Mouse (Mus musculus): ENCODE data around the gene Xrcc1. TPM values are rescaled to one million over a fixed set of nuclear protein-coding genes. Genes with fewer than 3 reads are reported as not detected.
"Not testable (repeated sequence)": the region's sequence is repeated elsewhere in the genome, so short reads cannot be mapped to it uniquely, and the experiment has no call there.

The Xrcc1 gene
- polyA plus RNA-seq, 1 experiment = 41.3 TPM

DNA sequence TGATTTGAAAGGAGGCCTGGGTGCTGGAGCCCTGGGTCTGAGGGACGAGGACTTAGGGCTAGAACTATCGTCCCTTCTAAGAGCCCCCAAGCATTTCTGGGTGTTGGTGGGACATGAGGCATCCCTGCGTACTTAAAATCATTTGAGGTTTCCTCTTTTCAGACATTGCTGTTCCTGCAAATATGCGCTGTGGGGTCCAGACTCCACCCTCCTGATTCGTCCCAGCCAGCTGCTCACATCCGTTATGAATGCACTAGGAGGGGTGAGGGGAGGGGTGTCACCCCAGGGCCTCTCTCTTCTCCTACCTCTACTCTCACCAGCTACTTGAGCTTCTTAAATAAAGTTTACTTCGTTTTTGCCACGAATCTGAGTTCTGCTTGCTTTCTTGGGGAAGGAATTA lies 62.5 kb downstream of the Xrcc1 start:
- no peak overlapping the region for H3K27ac ChIP-seq (ENCODE audit: insufficient read depth, low read length)
- TF ChIP-seq POLR2A (IDR thresholded peaks at IDR 0.05; ENCODE audit: low read depth, low read length) (no peak), CTCF (IDR thresholded peaks at IDR 0.05; ENCODE audit: borderline replicate concordance, insufficient read depth, low read length) (no peak)
- no peaks in the 10 kb centered on the region for H3K4me1 ChIP-seq (ENCODE audit: control insufficient read depth, insufficient read depth, low read length)
- no peak overlapping the region for H3K4me3 ChIP-seq (ENCODE audit: insufficient read depth, low read length)

DNA sequence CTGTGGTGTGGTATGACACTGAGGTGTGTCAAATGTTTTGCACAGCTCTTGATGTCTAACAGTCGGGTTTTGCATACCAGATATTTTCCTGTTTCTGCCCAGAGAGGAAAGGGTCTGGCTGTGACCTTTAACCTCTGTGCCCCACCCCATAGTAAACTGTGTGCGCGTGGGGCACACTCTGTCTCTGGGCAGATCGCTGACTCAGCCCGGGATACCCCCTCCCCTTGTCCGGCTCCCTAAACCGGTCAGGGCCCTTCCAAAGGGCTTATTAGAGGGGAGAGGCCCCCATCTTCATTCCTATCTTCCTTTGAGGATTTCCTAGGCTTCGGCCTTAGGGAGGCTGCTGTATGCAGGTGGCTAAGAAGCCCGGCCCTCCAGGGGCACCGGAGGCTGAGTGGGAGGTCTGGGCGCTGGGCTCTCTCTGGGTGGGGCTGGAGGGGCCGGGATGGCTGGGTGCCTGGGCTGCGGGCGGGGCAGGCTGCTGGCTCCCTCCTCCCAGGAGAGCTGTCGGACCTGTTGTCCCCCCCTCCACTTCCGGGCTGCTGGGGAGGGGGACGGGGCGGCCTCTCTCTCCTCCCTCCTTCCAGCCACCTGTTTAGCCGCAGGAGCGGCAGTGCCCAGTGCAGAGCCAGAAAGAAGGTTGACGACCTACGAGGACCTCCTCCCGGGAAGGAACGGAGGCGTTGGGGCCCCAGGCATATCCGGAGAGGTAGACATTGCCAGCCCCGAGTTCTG lies 64.2 kb downstream of the Xrcc1 start, which contains the start of gene Phldb3:
Phldb3 (plus strand) TSS at position 620 of the 735 bp plus-strand sequence.
- Histone ChIP-seq H3K4me1 (ENCODE audit: control insufficient read depth, insufficient read depth, low read length) (no peaks in the 10 kb centered on the region), H3K4me3 (ENCODE audit: insufficient read depth, low read length) (peak within 1 kb of the TSS; percentile 48), H3K27ac (ENCODE audit: insufficient read depth, low read length) (no peak within 1 kb of the TSS)
- no peak for TF ChIP-seq CTCF (IDR thresholded peaks at IDR 0.05; ENCODE audit: borderline replicate concordance, insufficient read depth, low read length)
- no peak for TF ChIP-seq POLR2A (IDR thresholded peaks at IDR 0.05; ENCODE audit: low read depth, low read length)

DNA sequence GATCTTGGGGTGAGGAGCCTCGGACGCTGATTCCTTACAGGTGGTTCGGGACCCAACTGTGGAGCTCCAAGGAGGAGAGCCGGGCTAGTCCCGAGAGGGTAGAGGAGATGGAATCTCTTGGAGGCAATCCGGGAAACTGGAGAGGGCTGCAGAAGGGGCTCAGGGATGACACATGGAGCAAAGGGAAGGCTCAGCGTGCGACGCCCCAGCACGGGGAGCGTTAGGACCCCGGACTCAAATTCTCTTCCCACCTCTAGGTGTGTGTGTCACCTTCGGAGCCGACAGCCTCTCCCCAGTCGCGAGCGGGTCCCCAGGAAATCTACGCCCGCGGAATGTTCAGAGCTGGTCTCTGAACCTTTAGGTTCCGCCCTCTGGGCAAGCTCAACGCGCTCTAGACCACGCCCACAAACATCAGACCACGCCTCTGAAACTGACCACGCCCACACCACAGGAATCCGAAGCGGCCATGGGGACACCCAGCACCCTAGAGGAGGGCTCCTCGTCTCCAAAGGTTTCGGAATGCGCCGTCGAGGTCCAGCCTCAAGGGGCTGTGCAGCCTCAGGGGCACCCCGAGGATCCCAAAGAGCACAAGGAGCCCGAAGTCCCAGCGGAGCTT lies 64.9 kb downstream of the Xrcc1 start:
- no peaks in the 10 kb centered on the region for H3K4me1 ChIP-seq (ENCODE audit: control insufficient read depth, insufficient read depth, low read length)
- no peak for TF ChIP-seq POLR2A (IDR thresholded peaks at IDR 0.05; ENCODE audit: low read depth, low read length)
- TF ChIP-seq CTCF (IDR thresholded peaks at IDR 0.05; ENCODE audit: borderline replicate concordance, insufficient read depth, low read length) = no peak
- peak overlapping the region; percentile 48 for H3K4me3 ChIP-seq (ENCODE audit: insufficient read depth, low read length)
- H3K27ac ChIP-seq (ENCODE audit: insufficient read depth, low read length) = no peak overlapping the region

DNA sequence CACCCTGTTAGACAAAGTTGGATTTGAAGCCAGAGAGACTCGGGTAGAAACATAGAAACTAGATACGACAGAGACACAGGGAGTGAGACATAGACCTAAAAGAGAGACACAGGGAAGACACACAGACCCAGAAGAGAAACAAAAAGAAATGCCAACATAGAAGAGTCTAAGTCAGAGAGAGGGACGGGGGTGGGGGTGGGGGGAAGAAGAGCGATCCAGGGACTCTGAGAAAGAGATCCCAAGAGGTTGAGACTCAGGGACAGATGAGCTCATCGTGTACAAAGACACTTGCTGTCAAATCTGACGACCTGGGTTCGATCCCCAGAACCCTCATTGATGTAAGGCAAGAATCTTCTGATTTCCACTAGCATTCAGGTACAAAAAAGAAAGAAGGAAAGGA lies 65.6 kb downstream of the Xrcc1 start:
- Histone ChIP-seq H3K4me3 (ENCODE audit: insufficient read depth, low read length) (peak overlapping the region; percentile 48), H3K27ac (ENCODE audit: insufficient read depth, low read length) (no peak overlapping the region), H3K4me1 (ENCODE audit: control insufficient read depth, insufficient read depth, low read length) (no peaks in the 10 kb centered on the region)
- TF ChIP-seq POLR2A (IDR thresholded peaks at IDR 0.05; ENCODE audit: low read depth, low read length) = no peak
- no peak for TF ChIP-seq CTCF (IDR thresholded peaks at IDR 0.05; ENCODE audit: borderline replicate concordance, insufficient read depth, low read length)

DNA sequence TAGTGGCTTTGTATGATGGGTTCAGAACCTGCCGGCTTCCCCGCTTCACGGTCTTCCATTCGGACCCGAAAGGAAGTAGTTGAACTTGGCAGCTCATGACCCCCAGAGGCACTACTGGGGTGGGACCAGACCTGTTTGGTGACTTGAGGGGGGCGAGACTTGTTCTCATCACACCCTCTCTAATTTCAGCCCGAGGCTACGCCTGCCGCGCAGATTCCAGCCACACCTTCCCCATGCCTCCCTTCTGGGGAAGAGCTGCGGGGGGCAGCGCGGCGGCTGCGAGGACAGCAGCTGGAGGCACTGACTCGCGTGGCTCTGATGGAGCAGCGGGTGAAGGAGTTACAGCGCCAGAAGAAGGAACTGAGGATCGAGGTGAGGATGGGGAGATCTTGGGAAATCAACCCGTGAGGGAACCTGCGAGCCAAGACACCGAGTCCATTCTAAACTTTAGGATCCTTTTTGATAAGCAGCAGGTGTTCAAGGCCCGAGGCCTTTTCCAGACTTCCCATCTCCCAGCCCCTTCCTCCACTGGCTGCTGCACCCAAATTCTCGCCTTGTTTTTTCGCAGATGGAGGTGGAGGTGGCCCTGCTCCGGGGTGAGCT lies 66.3 kb downstream of the Xrcc1 start:
- Histone ChIP-seq H3K27ac (ENCODE audit: insufficient read depth, low read length) (no peak overlapping the region), H3K4me3 (ENCODE audit: insufficient read depth, low read length) (no peak overlapping the region), H3K4me1 (ENCODE audit: control insufficient read depth, insufficient read depth, low read length) (no peaks in the 10 kb centered on the region)
- TF ChIP-seq CTCF (IDR thresholded peaks at IDR 0.05; ENCODE audit: borderline replicate concordance, insufficient read depth, low read length) (no peak), POLR2A (IDR thresholded peaks at IDR 0.05; ENCODE audit: low read depth, low read length) (no peak)

DNA sequence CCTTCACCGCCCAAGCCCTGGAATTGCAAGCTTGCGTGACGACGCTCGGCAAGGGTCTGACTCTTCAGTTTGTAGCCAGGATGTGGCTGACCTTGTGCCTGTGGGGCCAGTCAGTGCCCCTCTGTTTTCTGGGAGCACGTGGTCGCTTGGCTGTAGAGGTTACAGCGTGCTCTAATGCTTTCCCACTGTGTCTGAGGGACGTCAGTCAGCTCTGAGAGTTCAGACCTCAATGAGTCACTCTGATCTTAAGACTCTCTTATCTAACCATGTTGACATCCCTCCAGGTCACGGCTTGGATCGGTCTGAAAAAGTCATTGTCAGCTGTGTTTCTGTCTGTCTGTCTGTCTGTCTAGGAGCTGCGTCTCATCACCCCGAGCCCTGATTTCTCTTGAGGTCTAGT lies 68.7 kb downstream of the Xrcc1 start:
- Histone ChIP-seq H3K4me1 (ENCODE audit: control insufficient read depth, insufficient read depth, low read length) (no peaks in the 10 kb centered on the region), H3K4me3 (ENCODE audit: insufficient read depth, low read length) (no peak overlapping the region), H3K27ac (ENCODE audit: insufficient read depth, low read length) (no peak overlapping the region)
- TF ChIP-seq CTCF (IDR thresholded peaks at IDR 0.05; ENCODE audit: borderline replicate concordance, insufficient read depth, low read length) (no peak), POLR2A (IDR thresholded peaks at IDR 0.05; ENCODE audit: low read depth, low read length) (no peak)

DNA sequence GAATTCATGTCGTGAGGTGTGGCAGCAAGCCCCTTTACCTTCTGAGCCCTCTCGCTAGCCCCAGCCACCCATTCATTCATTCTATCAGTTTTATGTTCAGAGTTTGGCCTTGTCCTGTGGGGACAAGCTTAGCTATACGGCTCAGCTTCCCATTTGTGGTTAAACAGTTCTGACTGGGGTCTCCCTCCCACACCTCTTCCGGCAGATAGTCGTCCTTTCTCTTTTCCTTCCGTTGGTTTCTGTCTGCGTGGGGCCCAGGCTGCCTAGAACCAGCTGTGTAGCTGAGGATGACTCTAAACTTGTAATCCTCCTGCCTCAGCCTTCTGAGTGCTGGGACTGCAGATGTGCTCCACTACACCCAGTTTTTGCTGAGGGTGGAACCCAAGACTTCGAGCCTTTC lies 71.7 kb downstream of the Xrcc1 start:
- H3K27ac ChIP-seq (ENCODE audit: insufficient read depth, low read length) = no peak overlapping the region
- no peak overlapping the region for H3K4me3 ChIP-seq (ENCODE audit: insufficient read depth, low read length)
- no peaks in the 10 kb centered on the region for H3K4me1 ChIP-seq (ENCODE audit: control insufficient read depth, insufficient read depth, low read length)
- TF ChIP-seq CTCF (IDR thresholded peaks at IDR 0.05; ENCODE audit: borderline replicate concordance, insufficient read depth, low read length) = no peak
- no peak for TF ChIP-seq POLR2A (IDR thresholded peaks at IDR 0.05; ENCODE audit: low read depth, low read length)

DNA sequence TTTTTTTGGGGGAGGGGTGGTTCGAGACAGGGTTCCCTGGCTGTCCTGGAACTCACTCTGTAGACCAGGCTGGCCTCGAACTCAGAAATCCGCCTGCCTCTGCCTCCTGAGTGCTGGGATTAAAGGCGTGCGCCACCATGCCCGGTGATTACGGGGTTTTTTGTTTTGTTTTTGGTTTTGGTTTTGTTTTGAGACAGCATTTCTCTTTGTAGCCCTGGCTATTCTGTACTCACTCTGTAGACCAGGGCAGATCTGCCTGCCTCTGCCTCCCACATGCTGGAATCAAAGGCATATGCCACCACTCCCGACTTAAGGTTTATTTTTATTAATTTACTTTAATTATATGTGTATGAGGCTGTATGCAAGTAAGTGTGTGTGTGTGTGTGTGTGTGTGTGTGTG lies 72.3 kb downstream of the Xrcc1 start:
- not testable (repeated sequence) for H3K4me3 ChIP-seq (ENCODE audit: insufficient read depth, low read length); H3K27ac ChIP-seq (ENCODE audit: insufficient read depth, low read length); H3K4me1 ChIP-seq (ENCODE audit: control insufficient read depth, insufficient read depth, low read length)

DNA sequence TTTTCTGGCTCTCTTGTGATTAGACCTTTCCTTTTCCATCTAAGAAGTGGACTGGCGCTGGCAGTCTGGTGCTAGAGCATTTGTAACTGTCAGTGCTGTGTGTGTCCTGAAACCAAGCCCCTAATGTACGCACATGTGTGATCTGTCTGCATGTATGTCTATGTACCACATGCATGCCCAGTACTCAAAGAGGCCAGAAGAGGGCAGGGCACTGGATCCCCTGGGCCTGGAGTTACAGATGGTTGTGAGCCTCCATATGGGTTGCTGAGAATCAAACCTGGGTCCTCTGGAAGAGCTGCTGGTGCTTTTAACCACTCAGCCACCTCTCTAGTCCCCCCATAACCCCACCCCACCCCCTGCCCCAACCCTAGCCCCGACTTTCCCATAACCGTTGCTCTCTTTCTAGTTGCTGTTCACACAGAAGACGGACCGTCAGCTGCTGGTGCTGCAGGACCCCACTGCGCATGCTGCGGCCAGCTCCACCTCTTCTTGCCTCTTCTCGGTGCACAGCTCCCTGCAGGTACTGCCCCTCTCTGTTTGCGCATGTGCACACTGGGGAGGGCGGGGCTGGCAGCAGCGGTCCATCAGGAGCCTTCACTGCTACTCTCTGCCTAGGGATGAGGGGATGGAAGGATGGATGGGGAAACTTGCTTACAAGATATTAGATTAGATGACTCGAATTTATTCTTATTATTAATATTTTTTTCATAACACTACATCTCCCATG lies 73.7 kb downstream of the Xrcc1 start:
- TF ChIP-seq POLR2A (IDR thresholded peaks at IDR 0.05; ENCODE audit: low read depth, low read length) (no peak), CTCF (IDR thresholded peaks at IDR 0.05; ENCODE audit: borderline replicate concordance, insufficient read depth, low read length) (no peak)
- Histone ChIP-seq H3K4me3 (ENCODE audit: insufficient read depth, low read length) (no peak overlapping the region), H3K27ac (ENCODE audit: insufficient read depth, low read length) (no peak overlapping the region), H3K4me1 (ENCODE audit: control insufficient read depth, insufficient read depth, low read length) (no peaks in the 10 kb centered on the region)

DNA sequence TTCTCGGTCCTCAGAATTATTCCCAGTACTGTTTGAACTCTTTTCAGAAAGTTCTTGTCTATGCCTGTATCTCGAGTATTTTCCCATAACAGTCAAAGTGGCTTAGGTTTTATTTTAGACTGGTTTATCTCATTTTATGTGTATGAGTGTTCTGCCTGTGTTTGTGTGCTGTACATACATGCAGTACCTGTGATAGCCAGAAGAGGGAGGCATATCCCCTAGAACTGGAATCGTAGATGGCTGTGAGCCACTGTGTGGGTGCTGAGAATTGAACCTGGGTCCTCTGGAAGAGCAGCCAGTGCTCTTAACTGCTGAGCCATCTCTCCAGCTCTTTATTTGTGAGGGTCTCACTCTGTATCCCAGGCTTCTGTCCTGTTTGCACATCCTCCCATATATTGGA lies 75.1 kb downstream of the Xrcc1 start:
- Histone ChIP-seq H3K27ac (ENCODE audit: insufficient read depth, low read length) (no peak overlapping the region), H3K4me1 (ENCODE audit: control insufficient read depth, insufficient read depth, low read length) (no peaks in the 10 kb centered on the region), H3K4me3 (ENCODE audit: insufficient read depth, low read length) (no peak overlapping the region)
- no peak for TF ChIP-seq CTCF (IDR thresholded peaks at IDR 0.05; ENCODE audit: borderline replicate concordance, insufficient read depth, low read length)
- TF ChIP-seq POLR2A (IDR thresholded peaks at IDR 0.05; ENCODE audit: low read depth, low read length) = no peak

All from embryonic fibroblast, embryonic 13.5 days (primary cell).